Mouse (Mus musculus) testis, adult 2 months (tissue): ENCODE results near the gene Aff3. TPM values are rescaled to one million over a fixed set of nuclear protein-coding genes. Genes with fewer than 3 reads are reported as not detected.

Experiments used
- H3K27ac ChIP-seq: fragments of 200-500 bp; 2 replicates; pipeline ENCODE4 v1.5.1; 2012; ENCODE audit warnings: low read depth, low read length; ENCODE audit not compliant: control insufficient read depth, insufficient read depth
- H3K27me3 ChIP-seq: fragments of 200-500 bp; 2 replicates; pipeline ENCODE4 v1.6.1; 2012; ENCODE audit warnings: mild to moderate bottlenecking, low read length, moderate library complexity; ENCODE audit not compliant: control insufficient read depth, insufficient read depth
- H3K36me3 ChIP-seq: fragments of 200-500 bp; 2 replicates; pipeline ENCODE4 v1.6.1; 2012; ENCODE audit warnings: mild to moderate bottlenecking, low read length; ENCODE audit not compliant: control insufficient read depth, insufficient read depth
- H3K4me1 ChIP-seq: fragments of 200-500 bp; 2 replicates; pipeline ENCODE4 v1.6.1; 2012; ENCODE audit warnings: low read length; ENCODE audit not compliant: control insufficient read depth, insufficient read depth
- H3K4me3 ChIP-seq: fragments of 200-500 bp; 2 replicates; pipeline ENCODE4 v1.5.1; 2012; ENCODE audit warnings: low read depth, mild to moderate bottlenecking, low read length, moderate library complexity, mixed read lengths; ENCODE audit not compliant: control insufficient read depth
- CTCF ChIP-seq: fragments of 200-500 bp; IDR thresholded peaks from 2 replicates; pipeline ENCODE4 v1.5.1; 2012; ENCODE audit warnings: low read depth, mild to moderate bottlenecking, inconsistent platforms, low read length, moderate library complexity; ENCODE audit not compliant: control insufficient read depth, insufficient read depth, insufficient replicate concordance
- POLR2A ChIP-seq: fragments of 200-500 bp; IDR thresholded peaks from 2 replicates; pipeline ENCODE4 v1.6.1; 2012; ENCODE audit warnings: low read depth, mild to moderate bottlenecking, inconsistent platforms, low read length, moderate library complexity; ENCODE audit not compliant: control insufficient read depth
- polyA plus RNA-seq: library from polyadenylated mRNA; depleted of rRNA; stranded (reverse); fragments of >200 nt; gene quantifications from 2 replicates; pipeline ENCODE4 v1.2.3, GENCODE M21; 2012

Aff3 gene
- polyA plus RNA-seq, 1 experiment, result 8.1 TPM

DNA sequence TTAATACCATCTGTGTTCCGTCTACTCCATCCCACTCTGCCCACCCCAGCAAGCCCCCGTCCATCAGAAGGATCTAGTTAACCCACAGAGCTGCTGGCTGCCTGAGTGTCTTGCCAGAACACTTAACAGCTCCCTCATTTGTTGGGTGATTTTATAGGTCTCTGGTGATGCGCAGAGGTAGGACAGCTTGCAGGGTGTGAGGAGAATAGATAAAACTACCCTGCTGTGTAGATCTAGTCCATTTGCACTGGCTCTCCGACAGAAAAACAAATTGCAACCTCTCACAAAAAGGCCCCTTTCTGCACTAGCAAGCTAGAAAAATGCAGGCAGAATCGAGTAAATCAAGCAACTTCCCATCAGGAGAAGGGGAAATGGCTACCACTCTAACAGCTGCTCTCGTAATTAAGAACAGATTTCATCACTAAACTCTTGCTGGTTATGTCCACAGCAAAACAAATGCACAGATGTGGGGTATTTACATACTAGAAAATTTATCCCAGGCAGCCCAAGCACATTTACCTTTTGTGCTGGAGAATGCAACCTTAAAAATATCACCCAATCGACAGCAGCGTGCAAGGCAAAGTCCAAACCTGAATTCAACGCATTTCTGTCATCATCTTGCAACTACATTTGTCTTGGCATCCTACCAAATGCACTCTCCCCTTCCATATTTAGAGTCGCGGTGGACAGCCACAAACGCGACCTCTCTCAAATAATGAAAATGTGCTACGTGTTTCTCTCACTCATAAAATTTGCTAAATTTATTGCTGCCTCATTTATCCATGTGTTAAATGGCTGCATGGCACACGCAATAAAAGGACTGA is 152.3 kb downstream of the Aff3 start:
- no peaks in the 10 kb centered on the region for H3K4me1 ChIP-seq
- no peak overlapping the region for H3K27ac ChIP-seq
- H3K4me3 ChIP-seq, result no peak overlapping the region
- no peak for TF ChIP-seq CTCF
- TF ChIP-seq POLR2A, result no peak
- H3K27me3 ChIP-seq, result no peaks in the 10 kb centered on the region
- H3K36me3 ChIP-seq, result no peaks in the 10 kb centered on the region

DNA sequence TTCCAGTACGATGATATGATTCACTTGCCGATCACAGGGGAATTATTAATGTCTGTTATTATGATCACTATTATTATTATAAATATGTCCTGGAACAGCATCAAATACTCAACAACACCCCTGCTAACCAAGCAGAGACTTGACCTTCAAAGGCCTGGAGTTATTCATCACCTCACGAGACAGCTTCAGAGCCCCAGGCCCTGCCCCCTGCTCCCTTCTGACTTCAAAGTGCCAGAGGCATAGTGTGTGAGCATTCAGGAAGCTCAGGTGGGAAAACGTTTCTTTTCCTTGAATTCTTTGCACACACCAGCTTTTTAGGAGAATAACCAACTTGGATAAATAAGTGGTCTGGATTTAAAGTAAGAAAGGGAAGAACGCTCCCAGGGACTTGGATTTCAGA is 153.7 kb downstream of the Aff3 start:
- H3K27me3 ChIP-seq, result no peaks in the 10 kb centered on the region
- TF ChIP-seq POLR2A (no peak), CTCF (no peak)
- no peak overlapping the region for H3K4me3 ChIP-seq
- no peak overlapping the region for H3K27ac ChIP-seq
- H3K4me1 ChIP-seq, result no peaks in the 10 kb centered on the region
- H3K36me3 ChIP-seq, result no peaks in the 10 kb centered on the region

DNA sequence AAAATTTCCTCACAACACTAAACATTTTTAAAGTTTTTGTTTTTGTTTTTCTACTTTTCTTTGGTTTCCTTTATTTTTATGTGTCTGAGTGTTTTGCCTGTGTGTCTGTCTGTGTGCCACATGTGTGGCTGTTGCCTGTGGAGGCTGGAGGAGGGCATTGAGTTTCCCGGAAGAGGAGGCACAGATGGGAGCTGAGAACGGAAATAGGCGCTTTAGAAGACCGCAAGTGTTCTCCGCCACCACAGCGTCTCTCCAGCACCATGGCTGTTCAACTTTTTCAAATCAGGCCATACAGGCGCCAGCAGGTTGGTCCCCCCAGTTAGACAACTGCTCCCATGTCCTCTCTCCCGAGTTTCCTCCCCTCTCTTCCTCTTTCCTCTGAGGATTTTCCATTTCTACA is 155.5 kb downstream of the Aff3 start:
- TF ChIP-seq POLR2A, result no peak
- TF ChIP-seq CTCF, result no peak
- no peaks in the 10 kb centered on the region for H3K36me3 ChIP-seq
- H3K4me3 ChIP-seq, result no peak overlapping the region
- no peaks in the 10 kb centered on the region for H3K27me3 ChIP-seq
- H3K27ac ChIP-seq, result no peak overlapping the region
- no peaks in the 10 kb centered on the region for H3K4me1 ChIP-seq

DNA sequence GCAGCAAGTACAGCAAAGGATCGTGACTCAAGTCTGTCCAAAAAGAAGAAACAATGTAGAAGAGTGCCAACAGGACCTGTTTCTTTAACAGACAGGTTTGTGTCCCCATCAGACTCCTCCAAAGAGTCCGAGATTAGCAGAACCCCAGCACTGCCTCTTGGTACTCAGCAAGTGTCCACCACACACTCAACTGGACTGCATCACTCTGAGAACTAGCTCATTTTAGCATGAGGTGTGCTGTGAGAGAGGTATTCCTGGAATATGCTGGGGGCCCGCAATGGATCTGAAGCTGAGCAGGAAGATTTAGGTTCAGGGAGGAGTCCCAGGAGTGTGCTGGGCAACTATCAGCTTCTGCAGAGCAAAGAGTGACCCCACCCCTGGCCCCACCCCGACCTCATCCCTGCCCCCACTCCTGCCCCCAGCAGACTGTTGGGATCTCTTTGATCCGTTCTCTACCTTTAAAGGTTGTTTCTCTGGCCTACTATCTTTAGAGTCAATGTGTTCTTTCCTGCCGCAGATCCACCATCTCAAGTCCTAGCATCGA is 157.0 kb downstream of the Aff3 start:
- no peak overlapping the region for H3K27ac ChIP-seq

DNA sequence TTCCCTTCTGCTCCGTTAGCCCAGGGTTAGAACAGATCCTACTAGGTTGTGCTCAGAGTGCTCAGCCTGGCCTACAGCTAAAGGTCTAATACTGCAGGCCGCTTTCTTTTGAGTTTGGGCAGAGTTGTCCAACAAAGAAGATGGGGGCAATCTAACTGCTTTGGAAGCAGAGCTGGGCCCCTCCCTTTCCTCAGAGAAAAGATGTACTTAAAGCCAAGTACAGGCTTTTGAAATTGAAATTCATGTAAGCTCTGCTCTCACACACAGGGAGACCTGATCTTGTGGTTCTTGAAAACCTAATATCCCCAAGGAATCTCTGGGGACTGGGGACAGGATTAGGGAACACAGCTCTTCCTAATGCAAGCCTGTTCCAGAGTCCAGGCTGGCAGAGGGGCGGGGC is 158.4 kb downstream of the Aff3 start:
- H3K4me3 ChIP-seq, result no peak overlapping the region
- H3K4me1 ChIP-seq, result no peaks in the 10 kb centered on the region
- no peaks in the 10 kb centered on the region for H3K36me3 ChIP-seq
- TF ChIP-seq POLR2A (no peak), CTCF (no peak)
- no peak overlapping the region for H3K27ac ChIP-seq
- H3K27me3 ChIP-seq, result no peaks in the 10 kb centered on the region

More for the DNA sequence above, 157.0 kb downstream of the Aff3 start:
- Histone ChIP-seq H3K36me3 (no peaks in the 10 kb centered on the region), H3K27me3 (no peaks in the 10 kb centered on the region), H3K4me3 (no peak overlapping the region), H3K4me1 (no peaks in the 10 kb centered on the region)
- no peak for TF ChIP-seq POLR2A
- no peak for TF ChIP-seq CTCF

DNA sequence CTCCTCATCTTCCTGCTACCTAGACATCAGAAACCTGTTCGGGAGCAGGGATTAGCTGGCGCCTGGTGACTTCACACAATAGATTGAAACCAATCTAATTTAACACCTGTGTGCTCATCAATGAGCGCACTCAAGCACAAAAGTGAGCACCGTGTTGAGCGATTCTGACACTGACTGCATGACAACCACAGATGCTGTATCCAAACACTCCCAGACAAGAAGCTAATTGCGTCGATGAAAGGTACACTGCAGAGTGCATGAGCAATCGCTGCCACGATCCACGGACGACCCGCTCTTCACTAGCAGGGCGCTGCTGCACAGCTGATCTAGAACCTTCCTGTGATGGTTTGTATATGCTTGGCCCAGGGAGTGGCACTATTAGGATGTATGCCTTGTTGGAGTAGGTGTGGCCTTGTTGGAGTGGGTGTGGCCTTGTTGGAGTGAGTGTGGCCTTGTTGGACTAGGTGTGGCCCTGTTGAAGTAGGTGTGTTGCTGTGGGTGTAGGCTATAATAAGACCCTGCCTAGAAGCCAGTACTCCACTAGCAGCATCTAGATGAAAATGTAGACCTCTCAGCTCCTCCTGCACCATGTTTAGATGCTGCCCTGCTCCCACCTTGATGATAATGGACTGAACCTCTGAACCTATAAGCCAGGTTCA is 161.2 kb downstream of the Aff3 start:
- TF ChIP-seq POLR2A (no peak), CTCF (no peak)
- H3K4me1 ChIP-seq, result no peaks in the 10 kb centered on the region
- H3K27ac ChIP-seq, result no peak overlapping the region
- no peaks in the 10 kb centered on the region for H3K36me3 ChIP-seq
- H3K27me3 ChIP-seq, result no peaks in the 10 kb centered on the region
- no peak overlapping the region for H3K4me3 ChIP-seq

DNA sequence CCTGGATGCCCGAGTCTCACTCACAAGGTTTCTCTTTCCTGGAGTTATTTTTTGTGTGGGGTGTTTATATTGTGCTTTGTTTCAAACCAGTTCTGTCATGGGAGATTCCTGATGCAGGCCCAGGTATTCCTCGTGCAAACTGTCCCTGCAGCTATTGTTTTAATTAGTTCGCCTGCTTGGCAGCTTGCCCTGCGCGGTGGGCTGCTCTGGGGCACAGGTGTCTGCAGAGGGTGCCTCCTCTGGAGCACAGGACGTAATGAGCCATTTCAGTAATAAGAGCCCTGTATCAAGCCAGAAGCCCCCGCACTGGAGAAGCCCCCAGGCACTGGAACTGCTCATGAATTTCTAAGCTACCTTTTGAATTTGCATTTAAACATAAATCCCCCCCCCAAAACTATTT is 162.0 kb downstream of the Aff3 start:
- H3K4me3 ChIP-seq, result no peak overlapping the region
- no peaks in the 10 kb centered on the region for H3K4me1 ChIP-seq
- no peak for TF ChIP-seq CTCF
- H3K27ac ChIP-seq, result no peak overlapping the region
- H3K27me3 ChIP-seq, result no peaks in the 10 kb centered on the region
- H3K36me3 ChIP-seq, result no peaks in the 10 kb centered on the region
